Mouse (Mus musculus) stomach, postnatal 0 days (tissue): Measurements from ENCODE around the gene Stil.

Experiments used
- CTCF ChIP-seq: IDR thresholded peaks from 2 replicates; pipeline ENCODE4 v1.5.1; 2016; ENCODE audit warnings: antibody characterized with exemption, low read depth, mild to moderate bottlenecking, moderate library complexity
- EP300 ChIP-seq: optimal IDR thresholded peaks from 2 replicates; pipeline ENCODE3; 2016; ENCODE audit warnings: antibody characterized with exemption

GRCm38 (mm10) chr4:115062540-115062874 is 62.5 kb downstream of the Stil start:
- no peak for TF ChIP-seq CTCF
- no peak for TF ChIP-seq EP300
